Mouse (Mus musculus) granulocyte monocyte progenitor cell, adult 5-6 weeks (primary cell): ENCODE data around the gene Ergic1. TPM values are rescaled to one million over a fixed set of nuclear protein-coding genes. Genes with fewer than 3 reads are reported as not detected.

Experiments used
- ATAC-seq: replicated peaks from 2 replicates; pipeline ENCODE4 v1.8.0; 2016; ENCODE audit warnings: mild to moderate bottlenecking, moderate TSS enrichment, inconsistent platforms; ENCODE audit not compliant: poor library complexity, severe bottlenecking
- total RNA-seq, 2 experiments: library from RNA; stranded (forward) in 1 of 2; stranded (reverse) in 1 of 2; fragments of 200-712, 200-1000 nt in 1 of 2; fragments of >200 nt in 1 of 2; fragmentation: Nextera tagmentation in 1 of 2; gene quantifications; 2 replicates each; pipeline ENCODE4 v1.2.3; 2014 to 2017

The Ergic1 gene
- total RNA-seq, 2 experiments from 2014 or later: 51.5 to 88.4 TPM

DNA sequence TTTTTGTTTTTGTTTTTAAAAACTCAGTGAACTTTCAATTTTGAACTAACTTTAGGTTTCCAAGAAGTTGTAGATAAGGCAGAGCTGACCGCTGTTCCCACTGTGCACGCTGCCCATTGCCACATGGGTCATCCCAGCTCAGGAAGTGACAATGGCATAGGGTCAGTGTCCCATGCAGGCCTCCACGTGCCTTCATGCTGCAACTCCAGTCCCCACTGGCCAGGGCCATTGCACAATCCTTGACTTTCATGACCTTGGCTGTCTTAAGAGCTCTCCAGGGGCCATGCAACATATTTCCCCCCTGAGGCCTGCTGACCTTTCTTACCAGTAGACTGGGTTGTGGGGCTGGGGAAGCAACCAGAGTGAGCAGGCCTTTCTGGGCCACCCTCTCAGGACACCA lies 10.1 kb downstream of the Ergic1 start:
- peak; percentile 71 for ATAC-seq

DNA sequence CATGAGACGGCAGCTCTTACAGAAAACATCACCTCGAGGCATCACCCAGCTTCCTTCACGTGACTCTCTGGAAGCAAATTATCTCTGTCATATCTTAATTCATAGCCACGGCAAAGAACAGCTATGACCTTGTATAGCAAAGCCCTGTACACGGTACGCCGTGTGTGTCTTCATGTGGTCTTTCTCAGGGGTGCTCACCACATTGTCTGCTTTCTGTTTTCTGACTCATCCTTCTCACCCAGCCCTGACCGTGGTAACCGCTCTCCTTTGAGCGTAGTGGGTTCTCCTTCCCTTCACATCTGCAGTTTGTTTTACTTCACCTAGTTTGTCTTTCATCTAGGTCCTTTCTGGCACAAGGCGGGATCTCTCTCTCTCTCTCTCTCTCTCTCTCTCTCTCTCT lies 11.0 kb downstream of the Ergic1 start:
- ATAC-seq: no peak

DNA sequence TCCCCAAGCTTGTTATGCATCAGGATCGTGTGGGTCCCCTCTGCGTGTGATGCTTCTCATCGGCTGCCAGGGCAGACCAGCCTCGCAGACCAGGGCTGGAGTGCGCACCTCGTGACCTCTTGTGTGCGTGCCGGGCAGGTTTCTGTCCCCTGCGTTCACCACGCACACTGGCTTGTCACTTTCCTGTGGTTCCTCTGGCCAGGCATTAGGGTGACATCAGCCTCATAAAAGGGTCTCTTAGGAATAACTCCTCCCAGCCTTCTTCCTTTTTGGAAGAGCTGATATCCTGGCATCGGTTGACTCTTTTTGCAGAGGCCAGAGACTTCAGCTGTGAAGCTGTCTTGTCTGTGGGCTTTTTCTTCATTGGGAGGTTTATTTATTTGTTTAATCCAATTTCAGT lies 12.8 kb downstream of the Ergic1 start:
- no peak for ATAC-seq

DNA sequence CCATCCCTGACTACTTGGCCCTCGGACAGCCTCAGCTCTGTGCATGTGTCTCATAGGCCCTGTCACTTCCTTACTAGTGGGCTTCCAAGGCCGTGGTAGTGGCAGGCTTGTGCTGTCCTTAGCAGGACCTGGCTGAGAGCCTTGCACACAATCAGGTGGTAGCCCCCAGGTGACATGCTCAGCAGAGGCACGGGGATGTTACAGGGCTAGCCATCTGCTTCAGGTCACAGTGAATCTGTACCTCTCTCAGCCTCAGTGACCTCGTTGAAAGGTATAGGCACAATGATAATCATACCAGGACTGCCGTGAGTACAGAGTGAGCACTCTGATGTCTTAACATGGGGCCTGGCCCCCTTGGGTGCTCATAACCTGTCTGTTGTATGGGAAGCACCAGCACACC lies 13.4 kb downstream of the Ergic1 start:
- no peak for ATAC-seq

DNA sequence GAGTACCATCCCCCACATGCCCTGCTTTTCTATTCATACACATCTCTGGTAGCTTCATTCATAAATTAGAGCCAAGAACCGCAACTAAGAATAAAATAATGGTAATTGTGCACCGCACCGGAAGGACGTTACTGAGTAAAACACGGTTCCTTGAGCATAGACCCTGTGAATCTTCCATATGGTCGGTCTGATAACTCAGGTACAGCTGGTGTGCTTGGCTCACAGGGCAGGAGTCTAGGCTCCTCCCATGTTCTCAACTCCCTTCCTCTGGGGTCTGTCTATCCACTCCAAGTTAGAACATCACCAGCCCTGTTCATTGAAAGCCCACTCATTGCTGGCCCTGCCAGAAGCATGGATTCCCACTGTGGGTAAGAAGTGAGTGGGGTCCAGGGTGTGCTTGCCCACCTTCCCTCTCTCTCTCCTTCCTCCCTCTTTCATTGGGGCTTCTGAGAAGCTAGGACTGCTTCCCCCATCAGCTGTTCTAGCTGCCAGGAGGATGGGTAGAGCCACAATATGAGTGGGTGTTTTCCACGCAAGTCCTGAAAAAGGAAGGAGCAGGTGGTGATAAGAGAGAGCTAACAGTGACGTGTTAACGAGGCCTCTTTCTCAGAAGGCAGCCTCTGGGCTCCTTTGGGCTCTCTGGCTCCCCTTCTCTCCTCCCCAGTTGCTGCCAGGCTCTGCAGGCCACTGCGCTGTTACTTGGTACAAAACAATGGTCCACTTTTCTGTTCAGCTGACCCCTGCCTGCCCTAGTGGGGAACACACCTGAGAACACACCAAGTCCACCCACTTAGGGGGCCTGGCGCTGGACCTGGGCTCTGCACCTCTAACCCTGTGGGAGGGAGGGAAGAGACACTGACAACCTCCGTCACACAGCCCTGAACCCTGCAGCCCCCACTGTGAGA lies 14.7 kb downstream of the Ergic1 start:
- ATAC-seq: no peak

DNA sequence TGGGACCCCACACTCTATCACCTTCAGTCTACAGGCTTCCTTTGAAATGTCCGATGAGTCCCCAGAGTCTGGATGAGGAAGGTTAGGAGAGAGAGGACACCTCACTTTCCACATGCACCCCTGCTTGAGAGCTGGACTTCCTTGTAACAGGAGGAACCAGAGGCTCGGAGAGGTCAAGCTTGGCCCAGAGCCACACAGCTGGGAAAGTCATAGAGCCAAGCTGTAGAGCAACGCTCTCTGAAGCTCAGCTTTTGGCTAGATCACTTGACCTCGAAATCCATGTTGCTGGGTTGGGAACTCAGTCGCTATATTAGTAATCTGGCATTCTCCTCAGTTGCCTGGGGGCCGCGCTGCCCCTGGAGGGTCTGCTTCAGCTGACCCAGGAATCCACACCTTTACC lies 15.5 kb downstream of the Ergic1 start:
- ATAC-seq: no peak

DNA sequence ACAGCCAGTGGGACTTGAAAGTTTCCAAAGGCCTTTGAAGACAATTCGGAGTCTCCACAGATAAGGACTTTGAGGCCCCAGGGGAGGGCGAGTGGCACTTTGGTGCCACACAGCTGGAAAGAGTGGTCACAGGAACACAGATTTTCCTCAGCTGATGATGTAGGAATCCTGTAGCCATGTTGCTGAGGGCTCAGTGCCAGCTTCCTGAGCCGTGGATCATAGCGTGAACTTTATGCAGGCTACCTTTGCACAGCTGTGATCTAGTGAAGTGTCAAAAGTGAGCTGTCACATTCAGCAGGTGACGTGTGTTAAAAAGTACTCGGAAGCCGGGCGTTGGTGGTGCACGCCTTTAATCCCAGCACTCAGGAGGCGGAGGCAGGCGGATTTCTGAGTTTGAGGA lies 16.0 kb downstream of the Ergic1 start:
- ATAC-seq: no peak

DNA sequence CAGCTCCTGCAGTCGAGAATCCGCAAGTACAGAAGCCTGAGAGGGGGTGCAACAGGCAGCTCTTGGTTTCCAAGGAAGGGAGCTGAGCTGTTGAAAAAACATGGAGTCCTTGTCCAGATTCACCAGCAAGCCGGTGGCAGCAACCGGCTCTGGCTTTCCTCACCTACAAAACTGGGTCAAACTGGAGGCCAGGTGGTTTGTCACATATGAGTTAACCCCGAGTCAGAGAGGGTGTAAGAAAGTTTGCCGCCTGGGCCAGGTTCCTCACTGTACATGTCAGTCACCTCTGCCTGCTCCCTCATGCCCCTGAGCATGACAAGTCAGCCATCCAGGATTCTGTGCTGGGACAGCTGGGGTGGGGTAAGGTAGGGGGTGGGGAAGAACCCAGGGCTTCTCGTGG lies 16.9 kb downstream of the Ergic1 start:
- ATAC-seq: no peak

DNA sequence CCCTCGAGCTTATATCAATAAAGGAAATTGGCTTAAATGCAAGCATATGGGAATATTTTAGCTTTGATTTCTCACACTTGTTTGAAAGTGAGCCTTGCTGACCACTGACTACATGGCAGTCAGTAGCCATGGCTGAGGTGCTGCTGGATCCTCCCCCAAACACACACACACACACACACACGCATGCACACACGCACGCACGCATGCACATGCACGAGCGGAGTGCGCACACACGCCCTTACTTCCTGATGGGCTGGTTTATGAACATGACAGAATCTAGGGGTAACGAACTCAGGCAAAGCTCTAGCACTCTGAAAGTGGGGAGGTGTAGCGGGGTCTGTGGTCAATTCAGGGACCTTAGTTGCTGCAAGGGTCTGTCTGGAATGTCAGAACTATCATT lies 17.5 kb downstream of the Ergic1 start:
- no peak for ATAC-seq

DNA sequence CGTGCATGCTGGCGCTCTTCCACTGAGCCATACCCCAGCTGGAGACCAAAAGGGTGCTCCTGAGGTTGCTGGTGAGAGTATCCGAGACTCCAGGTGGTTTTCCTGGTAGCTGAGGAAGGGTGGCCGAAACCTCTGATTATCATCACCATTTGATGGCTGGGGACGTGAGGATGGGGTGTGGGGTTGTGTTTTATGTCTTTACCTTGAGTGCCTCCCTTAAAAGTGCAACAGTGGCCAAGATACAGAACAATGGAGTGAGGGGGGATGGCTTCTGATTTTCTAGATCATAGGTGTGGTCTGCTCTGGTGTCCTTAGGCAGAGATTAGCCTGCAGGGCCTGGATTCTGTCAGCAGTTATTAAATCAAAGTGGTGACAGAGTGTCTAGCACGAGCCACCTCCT lies 18.1 kb downstream of the Ergic1 start:
- ATAC-seq: no peak

DNA sequence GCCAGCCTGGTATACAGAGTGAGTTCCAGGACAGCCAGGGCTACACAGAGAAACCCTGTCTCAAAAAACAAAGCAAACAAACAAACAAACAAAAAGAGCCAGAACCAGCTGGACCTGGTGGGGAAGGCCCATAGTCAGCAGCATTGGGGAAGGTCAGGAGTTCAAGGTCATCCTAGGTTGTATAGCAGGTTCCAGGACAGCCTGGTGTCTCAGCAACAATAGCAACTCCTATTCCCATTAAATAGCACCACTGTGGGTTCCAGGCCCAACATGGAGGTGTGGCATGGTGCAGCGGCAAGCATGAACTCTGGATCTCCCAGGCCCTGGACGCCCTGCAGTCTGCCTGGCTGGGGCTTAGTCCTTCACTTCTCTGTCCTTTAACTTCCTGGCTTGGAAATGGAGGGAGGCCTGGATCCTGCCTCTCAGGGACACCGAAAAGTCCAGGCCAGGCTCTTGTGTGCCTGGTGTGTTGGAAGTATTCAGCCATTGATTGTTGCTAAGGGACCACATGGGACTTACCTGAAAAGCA lies 19.6 kb downstream of the Ergic1 start:
- ATAC-seq: no peak

DNA sequence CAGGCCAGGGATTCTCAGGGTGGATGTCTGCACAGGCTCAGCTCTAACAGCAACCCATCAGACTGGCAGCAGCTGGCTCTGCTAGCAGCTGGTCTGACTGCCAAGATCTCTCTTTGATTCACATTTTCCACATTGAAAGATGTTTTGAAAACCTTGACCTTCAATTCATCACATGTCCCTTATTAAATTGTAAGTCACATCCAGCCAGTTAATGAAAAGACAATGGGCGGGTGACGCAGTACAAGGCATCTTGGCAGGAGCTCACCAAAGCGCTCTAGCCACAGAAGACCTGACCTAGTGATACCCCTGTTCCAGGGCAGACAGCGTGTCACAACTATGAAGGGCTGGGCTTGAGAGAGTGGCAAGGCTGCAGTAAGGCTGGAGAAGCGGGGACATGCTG lies 21.0 kb downstream of the Ergic1 start:
- ATAC-seq: no peak

DNA sequence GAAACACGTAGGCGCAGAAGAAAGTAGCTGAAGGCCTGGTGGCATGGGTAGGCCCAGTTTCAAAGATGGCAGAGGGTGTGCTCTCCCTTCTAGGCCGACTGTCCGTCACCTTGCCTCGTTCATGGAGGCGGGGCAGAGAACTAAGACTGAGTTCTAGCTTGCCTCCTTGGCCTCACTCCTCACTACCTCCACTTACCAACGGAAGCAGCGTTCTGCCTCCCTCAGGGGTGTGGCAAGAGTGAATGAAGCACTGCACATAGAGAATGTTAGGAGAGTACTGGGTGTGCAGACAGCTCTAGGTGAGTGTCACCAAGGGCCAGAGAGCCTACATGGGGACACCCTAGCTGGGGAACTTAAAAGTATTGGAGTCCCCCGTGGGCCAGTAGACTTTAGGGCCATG lies 21.8 kb downstream of the Ergic1 start:
- no peak for ATAC-seq

DNA sequence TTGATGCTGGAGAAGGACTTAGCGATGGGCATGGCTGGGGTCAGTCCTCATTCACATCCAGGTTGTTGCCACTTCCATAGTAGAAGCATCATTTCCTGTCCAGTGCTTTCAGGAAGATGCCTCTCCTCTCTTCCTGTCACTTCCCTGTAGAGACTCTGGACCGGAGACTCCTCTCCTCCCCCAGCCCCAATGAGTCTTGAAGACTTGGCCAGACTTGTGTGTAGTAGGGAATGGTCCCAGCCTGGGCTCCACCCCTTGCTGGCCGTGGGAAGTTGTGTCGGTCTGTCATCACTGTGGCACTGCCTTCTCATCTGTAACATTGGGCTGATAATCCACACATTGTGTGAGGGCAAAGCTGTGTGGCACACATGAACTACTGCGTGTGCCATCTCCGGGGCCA lies 22.3 kb downstream of the Ergic1 start:
- ATAC-seq: no peak

DNA sequence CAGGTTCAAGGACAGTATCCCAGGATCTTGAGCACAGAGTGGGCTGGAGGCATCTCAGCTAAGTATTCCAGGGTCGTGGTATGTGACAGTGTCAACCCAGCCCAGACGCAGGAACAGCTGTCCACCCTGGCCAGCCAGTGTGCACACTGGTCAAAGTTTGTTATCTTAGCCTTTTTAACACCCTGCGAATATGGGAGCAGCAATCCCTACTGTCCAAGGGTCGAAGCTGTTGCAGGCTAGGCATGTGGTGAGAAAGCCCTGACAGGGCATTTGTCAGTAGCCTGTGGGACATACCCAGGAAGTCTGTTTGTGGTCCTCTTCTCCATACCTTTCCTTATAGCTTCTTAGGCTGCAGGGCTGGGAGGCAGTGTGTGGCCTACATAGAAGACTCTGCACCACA lies 22.8 kb downstream of the Ergic1 start:
- no peak for ATAC-seq

DNA sequence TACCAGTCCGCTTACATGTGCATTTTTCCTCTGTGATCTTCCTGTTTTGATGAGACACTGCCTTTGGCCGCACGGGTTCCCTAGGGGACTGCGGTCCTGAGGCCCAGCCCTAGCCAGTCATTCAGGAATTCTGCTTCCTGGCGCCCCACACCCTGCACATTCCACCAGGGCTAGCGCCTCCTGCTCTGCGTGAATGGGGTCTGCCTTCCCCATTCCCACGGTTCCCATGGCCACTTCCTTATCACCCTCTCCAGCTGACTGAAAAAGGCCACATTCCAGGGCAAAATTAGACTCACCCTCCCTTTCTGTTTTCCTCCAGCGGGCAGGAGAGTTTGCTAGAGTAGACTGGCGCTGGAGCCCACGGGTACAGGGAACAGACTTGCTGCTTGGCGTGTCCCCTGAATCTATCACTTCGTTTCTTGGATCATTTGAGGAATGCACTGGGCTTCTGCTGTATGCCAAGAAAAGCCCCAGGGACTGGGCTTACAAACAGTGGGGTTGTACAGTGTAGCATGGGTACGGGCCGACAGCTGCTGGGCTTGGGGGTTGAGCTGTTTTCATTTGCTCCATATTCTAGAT lies 23.4 kb downstream of the Ergic1 start:
- no peak for ATAC-seq

DNA sequence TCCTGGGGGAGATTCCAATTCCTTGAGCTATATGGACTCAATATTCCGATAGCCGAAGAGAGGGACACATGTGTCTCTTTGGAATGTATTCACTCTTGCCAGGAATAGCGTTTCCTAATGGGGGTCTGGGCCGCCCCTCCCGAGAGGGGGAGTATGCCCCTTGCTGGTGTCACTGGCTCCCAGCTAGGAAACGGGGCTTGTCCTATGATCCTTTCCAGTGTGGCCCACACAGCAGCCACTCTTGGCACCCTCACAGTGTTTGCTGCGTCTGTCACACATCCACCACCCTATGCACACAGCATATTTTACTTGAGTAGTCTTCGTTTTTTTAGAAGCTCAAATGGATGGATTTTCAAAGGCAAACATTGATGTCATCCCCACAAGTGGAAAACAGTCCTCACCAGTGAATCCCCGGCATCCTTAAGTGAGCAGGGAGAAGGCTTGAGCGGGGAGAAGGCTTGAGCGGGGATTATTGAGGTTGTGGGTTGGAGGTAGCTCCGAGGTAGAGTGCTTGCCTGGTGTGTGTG lies 26.7 kb downstream of the Ergic1 start:
- no peak for ATAC-seq

DNA sequence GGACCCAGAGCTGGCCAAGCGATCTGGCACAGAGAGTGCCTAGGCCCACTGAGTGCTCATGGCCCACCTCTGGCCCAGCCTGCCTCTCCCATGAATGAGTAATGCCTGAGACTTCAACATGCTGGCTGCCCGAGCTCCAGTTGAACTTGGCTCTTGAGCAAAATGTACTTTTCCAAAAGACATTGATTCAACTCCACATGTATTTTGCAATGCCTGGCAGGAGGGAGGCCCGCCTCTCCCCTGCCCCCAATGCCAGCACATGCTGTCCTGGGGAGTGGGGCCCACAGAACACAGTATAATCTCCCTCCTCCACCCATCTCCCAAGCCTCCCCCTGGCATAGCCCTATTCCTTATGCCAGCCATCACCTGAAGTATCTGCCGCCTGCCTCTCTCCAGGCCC lies 31.2 kb downstream of the Ergic1 start:
- ATAC-seq: no peak

DNA sequence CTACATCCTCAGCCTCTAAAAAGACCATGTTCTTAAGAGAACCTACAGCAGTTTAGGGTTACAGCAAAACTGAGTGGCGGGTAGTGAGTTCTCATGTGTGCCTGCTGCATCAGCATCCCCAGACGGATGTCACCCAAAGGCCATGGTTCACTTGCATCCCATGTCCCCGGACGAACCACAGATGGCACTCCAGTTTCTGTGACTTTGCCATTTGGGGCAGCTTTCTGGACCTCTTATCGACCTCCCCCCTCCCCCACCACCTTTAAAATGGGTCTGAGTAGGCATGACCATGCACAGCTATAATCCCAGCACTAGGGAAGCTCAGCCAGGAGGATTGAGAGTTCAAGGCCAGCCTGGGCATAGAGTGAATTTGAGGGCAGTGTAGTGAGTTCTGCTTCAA lies 31.9 kb downstream of the Ergic1 start:
- ATAC-seq: no peak

DNA sequence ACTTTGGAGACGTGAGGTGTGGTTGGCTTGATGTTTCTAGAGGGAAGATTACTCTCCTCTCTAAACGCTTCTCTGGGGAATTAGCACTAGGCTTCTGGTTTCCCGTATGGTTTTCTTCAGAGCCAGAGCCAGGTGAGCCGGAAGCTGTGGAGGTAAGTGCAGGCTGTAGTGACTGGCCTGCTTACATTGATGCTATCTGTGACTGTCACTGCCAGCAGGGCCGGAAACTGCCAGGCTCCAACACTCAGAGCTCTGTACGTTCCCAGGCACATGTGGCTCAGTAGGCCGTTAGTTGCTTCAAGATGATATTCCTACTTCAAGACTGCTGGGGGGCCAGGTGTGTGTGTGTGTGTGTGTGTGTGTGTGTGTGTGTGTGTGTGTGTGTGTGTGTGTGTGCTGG lies 32.9 kb downstream of the Ergic1 start:
- ATAC-seq: no peak

DNA sequence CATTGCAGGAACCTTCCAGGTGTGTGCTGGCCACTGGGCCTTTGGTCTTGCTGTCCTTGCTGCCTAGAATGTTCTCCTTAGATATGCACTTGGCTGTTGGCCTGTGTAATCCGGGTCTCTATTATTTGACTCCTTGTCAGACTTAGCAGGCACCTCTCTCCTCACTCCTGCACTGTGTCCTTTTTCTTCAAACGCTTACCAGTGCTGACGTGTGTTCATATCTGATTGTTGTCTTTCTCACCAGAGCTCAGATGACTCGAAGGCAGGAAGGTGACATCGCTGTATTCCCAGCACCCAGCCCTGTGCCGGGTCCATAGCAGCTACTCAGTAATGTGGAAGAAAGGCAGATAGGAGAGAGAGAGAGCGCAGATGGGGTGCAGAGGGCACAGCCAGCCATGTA lies 33.7 kb downstream of the Ergic1 start:
- no peak for ATAC-seq
